ENCODE assay signal across 9 mouse cellular contexts in genomic region chr2:37811682-37812081, GRCm38 (mm10). TPM values are rescaled to one million over a fixed set of nuclear protein-coding genes. Genes with fewer than 3 reads are reported as not detected.
DNase-seq lines count a peak whose midpoint lies in the region; ATAC-seq lines count a peak whose summit lies in the region.
"Had no signal": no experiment of that assay in that cellular context is flagged by ENCODE, and none has a peak within 500 bp of the region (broad histone marks: within the 10 kb centered on the region; RNA-seq: fewer than 3 reads in every experiment).

No protein-coding gene starts in this region.

- no peaks in the 10 kb centered on the region for H3K27me3 ChIP-seq in kidney, embryonic 14.5 days (ENCODE audit: control insufficient read depth, insufficient read depth, low read length)
- H3K27me3 ChIP-seq in embryonic facial prominence, embryonic 15.5 days: no peaks in the 10 kb centered on the region

- H3K36me3 ChIP-seq in kidney, embryonic 14.5 days (ENCODE audit: control insufficient read depth, insufficient read depth, low read length): peaks cover 5% of the 10 kb centered on the region; the same call in 1 of the 2 replicates
- peaks cover 7% of the 10 kb centered on the region; the same call in 1 of the 2 replicates for H3K36me3 ChIP-seq in embryonic facial prominence, embryonic 15.5 days

- WGBS in kidney, embryonic 14.5 days: 76% methylated on average over 2 of the region's 2 CpGs
- WGBS in embryonic facial prominence, embryonic 15.5 days: 90% methylated on average over 2 of the region's 2 CpGs

- no peak overlapping the region for H3K4me2 ChIP-seq in kidney, embryonic 14.5 days (replicated peaks; ENCODE audit: low read depth, low read length)
- no peak overlapping the region for H3K4me2 ChIP-seq in embryonic facial prominence, embryonic 15.5 days (replicated peaks)

- H3K9ac ChIP-seq in kidney, embryonic 14.5 days (ENCODE audit: low read depth, low read length): no peak overlapping the region
- no peak overlapping the region for H3K9ac ChIP-seq in embryonic facial prominence, embryonic 15.5 days

- no peak overlapping the region for H3K4me3 ChIP-seq in kidney, embryonic 14.5 days (ENCODE audit: low read length)
- no peak overlapping the region for H3K4me3 ChIP-seq in embryonic facial prominence, embryonic 15.5 days (replicated peaks)

- H3K9me3 ChIP-seq in kidney, embryonic 14.5 days (ENCODE audit: control insufficient read depth, low read length): no peaks in the 10 kb centered on the region
- H3K9me3 ChIP-seq in embryonic facial prominence, embryonic 15.5 days (replicated peaks): no peaks in the 10 kb centered on the region

- peak; percentile 38 for DNase-seq in adrenal gland, postnatal 10 days
- no peak for DNase-seq in adrenal gland, postnatal 25 days
- DNase-seq in kidney, adult 18-20 months: peak; percentile 34
- peak; percentile 53 to 73 for DNase-seq in kidney, postnatal 36 days
- no peak for DNase-seq in layer of hippocampus, adult 8-10 months (ENCODE audit: low spot score in 2 of 2)
- no peak for DNase-seq in thymus, postnatal 10 days (ENCODE audit: low spot score in 2 of 2)

- no peaks in the 10 kb centered on the region for H3K4me1 ChIP-seq in kidney, embryonic 14.5 days (ENCODE audit: control insufficient read depth, insufficient read depth, low read length)
- no peaks in the 10 kb centered on the region for H3K4me1 ChIP-seq in embryonic facial prominence, embryonic 15.5 days

- ATAC-seq in kidney, embryonic 14.5 days (ENCODE audit: low FRiP score, low TSS enrichment): no peak
- peak; percentile 53; the same call in 1 of the 2 replicates for ATAC-seq in embryonic facial prominence, embryonic 15.5 days (ENCODE audit: insufficient number of reproducible peaks, low FRiP score, low TSS enrichment, low read depth)

- no peak overlapping the region for H3K27ac ChIP-seq in kidney, embryonic 14.5 days (ENCODE audit: low read depth, low read length)
- H3K27ac ChIP-seq in embryonic facial prominence, embryonic 15.5 days (replicated peaks): no peak overlapping the region

RNA-seq across cellular contexts. Expression of gene Crb2, which starts 35.6 kb away (rescaled TPM):
- total RNA-seq in adrenal gland, postnatal 10 days (2021): under 1 TPM; 0.66 to 0.76 TPM
- 0.52 and 0.62 TPM in 2 replicates for total RNA-seq in adrenal gland, postnatal 25 days (2021)
- polyA plus RNA-seq in kidney, embryonic 14.5 days (2014; fragmentation: Nextera tagmentation; extraction: Ambion mirVana): 2.2 and 3.2 TPM in 2 replicates
- polyA plus RNA-seq in embryonic facial prominence, embryonic 15.5 days (2015; fragmentation: Nextera tagmentation; extraction: Ambion mirVana): 0.12 and 0.15 TPM in 2 replicates
- 1 to 10 TPM; 2.8 to 6.0 (median 4.7) TPM for total RNA-seq in layer of hippocampus, adult 8-10 months (2022)
- total RNA-seq: neutrophil, adult 5-6 weeks had no signal

Comparison
In these comparisons a context has a peak if more than half of its experiments do, and no peak if none do; other contexts are left out.
1. DNase-seq: peak in adrenal gland, postnatal 10 days (single experiment), kidney, adult 18-20 months (single experiment) and kidney, postnatal 36 days (2 of 2); none in adrenal gland, postnatal 25 days (single experiment), layer of hippocampus, adult 8-10 months (0 of 2) and thymus, postnatal 10 days (0 of 2).